Mouse (Mus musculus) c-Kit-positive CD71-positive TER-119-positive erythroid progenitor cells, embryonic 14.5 days (primary cell): ENCODE data around the gene Btn2a2.
A peak's percentile ranks its signal among the peaks of the same experiment; 100 is the strongest.

Experiments
- DNase-seq: peaks from one replicate; pipeline ENCODE4 v3.0.0-alpha.2; 2013; ENCODE audit warnings: low spot score

Btn2a2 gene

DNA sequence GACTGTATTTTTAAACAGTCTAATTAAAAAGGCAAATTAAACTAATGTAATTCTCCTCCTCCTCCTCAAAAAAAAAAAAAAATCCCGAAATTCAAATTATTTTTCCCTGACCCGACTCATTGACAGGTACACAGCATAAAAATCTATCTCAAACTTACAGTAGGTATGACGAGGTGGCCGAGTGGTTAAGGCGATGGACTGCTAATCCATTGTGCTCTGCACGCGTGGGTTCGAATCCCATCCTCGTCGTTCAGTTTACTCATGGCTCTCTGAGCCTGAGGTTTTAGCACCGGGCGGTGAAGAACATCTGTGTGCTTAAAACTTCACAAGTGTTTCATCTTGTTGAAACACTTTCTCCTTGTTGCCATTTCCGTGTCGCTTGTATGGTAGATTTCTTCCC is 33.0 kb upstream of the Btn2a2 start:
- peak; percentile 84 for DNase-seq

DNA sequence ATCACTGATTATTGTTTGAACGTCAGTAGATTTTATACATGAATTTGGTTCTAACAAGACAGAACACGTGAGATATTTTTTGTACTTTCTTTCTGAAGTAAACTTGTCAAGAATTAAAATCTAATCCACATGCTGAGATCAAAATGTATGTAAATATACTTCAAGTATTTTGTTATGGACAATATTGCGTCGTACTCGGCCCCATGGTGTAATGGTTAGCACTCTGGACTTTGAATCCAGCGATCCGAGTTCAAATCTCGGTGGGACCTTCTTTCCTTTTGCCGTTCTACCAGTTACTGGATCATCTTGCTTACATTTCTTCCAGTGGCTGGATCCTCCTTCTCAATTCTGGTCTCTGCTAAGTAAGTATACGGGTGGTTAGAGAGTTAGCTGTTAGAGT is 30.8 kb upstream of the Btn2a2 start:
- DNase-seq, result peak; percentile 84

DNA sequence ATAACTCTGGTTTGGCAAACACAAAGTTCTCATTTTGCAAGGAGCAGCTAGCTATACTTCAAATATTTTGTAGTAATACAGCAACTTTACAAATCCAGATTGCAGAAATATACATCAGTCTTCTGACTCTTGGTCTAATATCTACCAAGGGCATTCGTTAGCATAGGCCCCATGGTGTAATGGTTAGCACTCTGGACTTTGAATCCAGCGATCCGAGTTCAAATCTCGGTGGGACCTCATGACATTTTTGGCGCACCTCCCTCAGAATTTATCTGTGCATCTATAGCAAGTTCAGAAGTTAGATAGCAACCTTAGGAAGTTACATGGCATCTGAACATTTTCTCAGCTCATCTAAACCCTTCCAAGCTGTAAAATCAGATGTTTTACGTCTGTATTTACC is 30.2 kb upstream of the Btn2a2 start:
- DNase-seq, result peak; percentile 90

DNA sequence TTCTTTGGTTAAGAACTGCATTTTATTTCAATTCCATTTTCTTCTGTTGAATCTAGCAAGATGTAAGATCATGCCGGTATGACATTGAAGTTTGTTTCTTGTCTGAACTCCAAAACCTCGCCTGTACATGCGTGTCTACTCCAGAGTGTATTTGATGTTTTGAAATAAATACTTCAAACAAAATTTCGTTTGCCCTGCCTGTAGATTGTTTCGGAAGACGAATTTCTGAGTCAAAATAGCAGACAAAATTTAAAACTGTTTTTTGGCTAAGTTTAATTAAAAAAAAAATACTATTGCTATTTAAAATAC is 29.6 kb upstream of the Btn2a2 start:
- DNase-seq, result no peak

DNA sequence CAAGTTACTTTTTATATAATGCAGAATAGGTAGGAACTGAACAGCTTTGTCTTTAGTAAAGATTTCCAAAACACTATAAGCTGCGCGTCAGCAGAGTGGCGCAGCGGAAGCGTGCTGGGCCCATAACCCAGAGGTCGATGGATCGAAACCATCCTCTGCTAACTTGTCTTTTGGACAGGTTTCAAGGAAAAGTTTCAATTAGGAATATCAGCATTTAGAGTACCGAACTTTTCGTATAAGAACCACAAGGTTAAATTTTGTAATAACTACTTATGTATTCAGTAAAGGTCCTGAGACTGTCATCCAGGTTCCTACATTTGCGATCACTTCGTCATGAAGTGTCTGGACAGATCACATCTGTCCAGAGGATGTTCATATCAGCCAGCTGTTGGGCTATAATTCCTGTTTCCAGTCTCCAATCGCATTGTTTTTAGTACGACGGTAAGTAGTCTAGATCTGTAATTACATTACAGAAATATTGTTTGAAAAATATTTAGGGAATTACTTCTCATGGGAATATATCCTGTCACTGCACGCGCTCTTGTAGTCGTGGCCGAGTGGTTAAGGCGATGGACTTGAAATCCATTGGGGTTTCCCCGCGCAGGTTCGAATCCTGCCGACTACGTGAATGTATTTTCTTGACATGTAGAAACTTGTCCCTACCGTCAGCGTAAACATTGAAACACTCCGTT is 29.1 kb upstream of the Btn2a2 start:
- peak; percentile 90 for DNase-seq

DNA sequence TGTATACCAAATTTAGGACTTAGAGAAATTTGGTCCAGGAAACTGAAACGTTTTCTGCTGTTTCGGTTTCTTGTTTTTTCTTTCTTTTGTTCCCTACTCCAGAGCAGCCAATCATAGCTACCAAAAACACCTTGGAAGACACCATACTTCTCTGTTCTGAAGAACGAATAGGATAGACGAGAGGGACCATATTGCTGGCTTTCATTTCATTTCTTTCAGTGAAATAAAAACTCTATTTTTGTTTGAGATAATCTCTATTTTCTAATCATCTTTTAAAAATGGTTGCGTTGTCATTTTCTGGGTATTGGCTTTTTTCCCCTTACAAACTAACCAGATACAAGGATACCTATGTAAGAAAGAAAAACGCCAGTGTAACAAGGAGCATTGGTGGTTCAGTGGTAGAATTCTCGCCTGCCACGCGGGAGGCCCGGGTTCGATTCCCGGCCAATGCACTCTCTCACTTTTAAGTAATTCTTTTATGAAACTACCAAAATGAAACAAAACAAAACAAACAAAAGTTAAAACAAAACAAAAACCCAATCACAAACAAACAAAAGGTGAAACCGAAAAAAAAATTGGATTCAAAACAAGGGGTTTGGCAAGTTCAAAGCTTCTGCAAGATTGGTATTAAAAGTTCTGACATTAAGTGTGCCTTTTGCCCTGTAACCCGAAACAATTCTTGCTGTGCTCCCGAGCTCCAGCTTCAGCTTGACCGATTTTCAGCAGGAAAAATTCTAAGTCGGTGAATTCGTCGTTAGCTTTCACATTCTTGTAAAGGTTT is 28.4 kb upstream of the Btn2a2 start:
- DNase-seq, result peak; percentile 86

DNA sequence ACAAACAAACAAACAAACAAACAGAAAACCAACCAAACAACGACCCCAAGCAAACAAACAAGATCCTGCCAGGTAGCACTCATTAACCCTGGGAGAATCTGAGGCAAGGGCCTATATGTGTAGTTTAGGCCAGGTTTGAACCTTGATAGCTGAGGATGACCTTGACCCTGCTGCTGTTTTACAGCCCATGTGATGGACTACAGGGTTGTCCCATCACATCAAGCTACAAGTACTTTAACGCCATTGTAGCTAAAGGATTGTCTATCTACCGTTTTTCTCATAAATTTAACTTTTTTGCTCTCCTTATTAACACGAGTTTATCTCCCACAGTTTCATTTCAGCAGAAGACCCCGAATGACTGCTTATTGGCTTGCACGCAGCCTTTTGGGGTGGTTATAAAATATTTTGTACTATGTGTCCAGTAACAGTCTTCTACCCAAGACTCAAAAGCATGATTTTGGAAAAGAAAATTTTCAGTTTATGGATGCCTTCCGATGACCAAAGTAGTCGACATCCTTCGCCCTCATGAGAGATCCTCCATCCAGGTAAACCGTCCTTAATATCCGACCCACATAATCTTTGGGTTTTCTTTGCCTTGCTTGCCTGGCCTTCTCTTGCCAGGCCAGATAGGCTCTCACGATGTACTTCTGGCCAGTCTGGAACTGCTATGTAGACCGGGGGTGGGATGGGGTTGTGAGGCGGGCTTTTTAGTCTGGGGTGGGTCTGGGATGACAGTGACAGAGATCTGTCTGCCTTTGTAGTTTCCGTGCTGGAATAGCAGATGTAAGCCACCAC is 27.4 kb upstream of the Btn2a2 start:
- no peak for DNase-seq

DNA sequence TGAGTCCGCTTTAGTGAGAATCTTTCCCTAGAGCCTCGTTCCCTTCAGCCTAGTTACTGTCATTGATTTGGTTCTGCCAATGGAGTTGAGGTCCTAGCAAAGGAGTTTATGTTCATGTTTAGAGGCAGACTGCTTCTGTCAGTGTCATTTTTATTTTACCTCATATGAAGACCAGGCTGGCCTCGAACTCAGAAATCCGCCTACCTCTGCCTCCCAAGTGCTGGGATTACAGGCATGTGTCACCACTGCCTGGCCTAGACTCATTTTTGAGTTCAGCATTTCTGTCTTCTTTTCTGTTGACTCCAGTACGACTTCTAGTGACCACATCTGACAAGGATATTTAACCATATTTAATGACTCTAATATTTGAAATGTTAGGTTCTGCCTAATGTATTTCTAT is 26.6 kb upstream of the Btn2a2 start:
- no peak for DNase-seq

DNA sequence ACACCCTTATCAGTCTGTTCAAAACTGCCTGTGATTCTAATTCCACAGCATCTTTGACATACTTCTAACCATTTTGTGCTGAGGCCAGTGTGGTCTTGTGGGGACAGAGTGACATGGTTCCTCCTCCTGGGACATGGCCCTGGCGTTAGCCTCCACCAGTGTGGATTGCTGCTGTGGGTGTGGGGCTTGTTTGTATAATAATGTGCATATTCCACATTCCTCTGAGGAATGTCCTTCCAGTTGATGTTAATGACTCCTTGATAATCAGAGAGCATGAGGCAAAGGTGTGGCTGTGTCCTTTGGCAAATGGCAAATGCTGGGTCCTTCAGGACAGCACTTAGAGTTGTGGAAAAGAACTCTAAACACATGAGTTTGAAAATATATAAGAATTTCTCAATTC is 24.9 kb upstream of the Btn2a2 start:
- no peak for DNase-seq

DNA sequence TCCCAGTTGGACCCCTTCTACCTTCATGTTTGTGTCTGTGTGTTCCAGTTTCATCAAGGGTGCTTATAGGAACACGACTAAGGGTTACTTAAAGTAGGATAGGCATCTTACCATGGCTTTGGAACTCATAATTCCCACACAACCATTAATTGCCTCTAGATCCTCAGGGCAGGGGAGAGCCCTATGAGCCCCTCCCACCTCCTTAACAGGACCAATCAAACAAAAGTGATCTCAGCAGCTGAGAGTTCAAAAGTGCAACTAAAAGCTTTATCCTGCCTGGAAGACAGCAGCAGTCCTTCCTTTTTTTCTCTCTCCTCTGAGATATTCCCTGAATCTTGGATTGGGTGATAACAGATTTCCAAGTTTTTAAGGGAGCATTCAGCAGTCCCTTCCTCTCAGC is 21.5 kb upstream of the Btn2a2 start:
- no peak for DNase-seq

DNA sequence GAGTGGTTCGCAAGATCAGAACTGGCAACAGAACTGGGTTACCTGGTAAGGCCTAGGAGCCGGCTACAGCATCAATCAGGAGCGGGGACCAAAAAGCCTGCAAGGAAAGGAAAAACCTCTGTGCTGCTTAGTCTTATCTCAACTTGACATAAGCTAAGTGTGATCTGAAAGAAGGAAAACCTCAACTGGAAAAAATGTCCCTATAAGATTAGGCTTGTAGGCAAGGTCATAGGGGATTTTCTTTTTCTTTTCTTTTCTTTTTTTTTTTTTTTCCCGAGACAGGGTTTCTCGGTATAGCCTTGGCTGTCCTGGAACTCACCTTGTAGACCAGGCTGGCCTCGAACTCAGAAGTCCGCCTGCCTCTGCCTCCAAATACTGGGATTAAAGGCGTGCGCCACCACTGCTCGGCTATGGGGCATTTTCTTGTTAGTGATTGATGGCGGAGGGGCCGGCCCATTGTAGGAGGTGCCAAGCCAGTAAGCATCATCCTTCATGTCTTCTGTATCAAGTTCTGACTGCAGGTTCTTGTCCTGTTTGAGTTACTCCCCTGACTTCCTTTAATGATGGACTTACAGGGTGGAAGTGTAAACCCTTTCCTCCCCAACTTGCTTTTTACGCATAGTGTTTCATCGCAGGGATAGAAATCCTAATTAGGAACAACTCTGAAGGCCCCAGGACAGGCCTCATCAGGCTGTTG is 18.3 kb upstream of the Btn2a2 start:
- DNase-seq, result no peak

DNA sequence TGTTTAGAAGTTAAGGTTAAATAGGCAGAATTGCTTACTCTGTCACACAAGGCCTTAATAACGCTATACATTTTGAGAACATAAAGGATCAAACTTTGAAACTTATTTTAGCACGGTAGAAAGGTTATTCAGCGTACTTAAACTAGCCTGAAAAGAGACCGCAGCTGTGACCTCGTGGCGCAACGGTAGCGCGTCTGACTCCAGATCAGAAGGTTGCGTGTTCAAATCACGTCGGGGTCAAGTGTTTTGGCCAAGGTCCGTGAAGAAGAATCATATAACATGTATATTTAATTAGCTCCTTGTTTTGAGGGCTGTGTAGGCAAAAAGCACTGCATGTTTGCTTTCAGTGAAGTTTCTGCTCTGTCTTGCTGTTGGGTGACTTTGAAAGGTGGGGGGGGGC is 17.7 kb upstream of the Btn2a2 start:
- DNase-seq, result peak; percentile 82

DNA sequence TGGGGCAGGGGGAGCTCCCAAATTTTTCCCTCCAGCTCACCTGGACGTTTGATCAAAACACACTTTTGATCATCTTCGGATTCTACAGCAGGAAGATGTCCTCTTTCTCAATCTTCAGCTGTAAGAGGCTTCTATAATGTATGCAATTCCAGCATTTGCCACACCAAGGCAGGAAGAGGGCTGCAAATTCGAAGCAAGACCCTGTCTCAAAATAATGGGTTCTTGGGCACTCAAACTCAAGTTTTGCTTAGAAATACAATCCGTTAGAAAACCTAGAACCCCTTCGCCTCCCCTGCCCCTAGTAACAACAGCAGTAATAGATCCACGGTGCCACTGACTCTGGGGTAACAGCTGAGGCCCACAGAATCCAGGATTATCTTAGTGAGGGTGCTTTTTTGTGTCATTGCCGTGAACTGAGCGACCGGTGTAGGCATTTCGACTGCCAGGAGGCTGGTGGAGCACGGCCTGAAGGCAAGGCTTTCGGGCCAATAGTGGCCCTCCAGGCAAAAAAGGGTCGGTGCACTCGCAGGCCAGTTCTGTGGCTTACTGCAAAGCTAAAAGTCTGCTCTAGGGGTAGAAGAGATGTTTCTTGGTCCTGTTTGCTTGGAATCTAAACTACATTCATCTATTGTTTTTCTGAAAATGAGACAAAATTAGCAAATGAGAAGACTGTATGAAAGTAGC is 17.1 kb upstream of the Btn2a2 start:
- no peak for DNase-seq

DNA sequence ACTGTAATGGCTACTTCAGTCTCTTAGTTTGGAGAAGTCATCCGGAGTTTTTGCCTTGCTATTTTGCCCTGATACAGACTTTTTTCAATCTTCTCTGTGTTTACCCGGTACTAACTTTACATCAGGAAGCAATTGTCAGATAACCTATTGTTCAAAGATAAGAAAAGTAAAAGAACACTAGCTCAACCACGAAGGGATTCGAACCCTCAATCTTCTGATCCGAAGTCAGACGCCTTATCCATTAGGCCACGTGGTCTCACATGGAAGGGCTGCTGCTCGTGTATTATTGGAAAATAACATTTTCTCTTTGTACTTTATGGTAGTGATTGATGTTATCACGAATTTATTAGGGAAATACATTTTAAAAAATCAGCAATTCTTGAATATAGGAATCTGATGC is 15.1 kb upstream of the Btn2a2 start:
- peak; percentile 80 for DNase-seq

DNA sequence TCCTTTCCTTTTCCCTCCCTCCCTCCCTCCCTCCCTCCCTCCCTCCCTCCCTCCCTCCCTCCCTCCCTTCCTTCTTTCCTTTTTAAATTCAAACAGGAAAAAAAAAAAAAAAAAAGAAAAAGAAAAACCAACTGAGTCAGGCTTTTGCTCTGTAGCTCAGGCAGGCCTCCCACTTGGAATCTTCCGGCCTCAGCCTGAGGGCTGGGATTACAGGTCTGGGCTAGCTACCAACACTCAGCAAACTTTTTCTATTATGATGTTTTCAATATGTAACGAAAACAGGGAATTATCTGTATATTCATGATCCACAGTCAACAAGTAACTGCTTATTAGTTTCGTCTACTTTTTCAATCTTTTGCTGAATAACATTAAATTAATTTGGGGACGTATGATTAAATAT is 14.3 kb upstream of the Btn2a2 start:
- no peak for DNase-seq

DNA sequence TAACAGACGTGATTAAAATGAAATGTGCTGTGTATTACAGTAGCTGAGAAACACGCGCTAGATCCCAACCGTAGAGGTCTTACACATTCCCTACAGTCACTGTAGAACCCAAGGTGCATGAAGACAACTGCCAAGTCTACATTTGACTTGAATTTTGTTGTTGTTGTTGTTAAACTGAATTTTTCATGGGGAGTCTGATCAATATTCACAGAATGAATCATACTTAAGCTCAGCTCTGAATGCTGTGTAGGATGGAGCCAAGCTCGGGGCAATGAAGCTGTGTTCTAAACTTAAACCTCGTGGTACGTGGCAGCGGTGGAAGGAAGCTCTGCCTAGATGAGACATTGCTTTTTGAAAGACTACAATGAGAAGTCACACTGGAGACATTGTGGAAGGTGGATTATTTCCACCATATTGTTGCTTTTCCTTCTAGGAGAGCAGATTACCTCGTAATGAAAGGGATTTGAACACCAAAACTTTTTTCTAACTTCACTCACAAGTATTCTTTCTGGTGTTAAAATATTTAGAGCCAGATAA is 13.4 kb upstream of the Btn2a2 start:
- no peak for DNase-seq

DNA sequence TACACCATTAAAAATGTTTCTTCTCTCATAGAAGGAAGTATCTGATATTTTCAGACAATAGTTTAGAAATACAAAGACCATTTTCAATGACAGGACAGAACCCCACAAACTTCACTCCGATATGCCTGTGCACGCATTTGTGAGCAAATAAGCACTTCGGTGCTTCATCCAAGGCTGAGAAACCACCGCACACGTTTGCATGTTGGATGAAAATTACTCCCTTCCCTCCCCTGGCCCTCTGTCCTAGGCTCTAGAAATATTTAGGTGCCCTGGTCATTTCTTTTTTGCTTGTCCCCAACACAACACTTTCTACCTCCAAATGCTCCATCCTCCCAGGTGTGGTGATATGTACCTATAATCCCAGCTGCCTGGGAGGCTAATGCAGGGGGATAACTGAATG is 12.9 kb upstream of the Btn2a2 start:
- DNase-seq, result no peak

DNA sequence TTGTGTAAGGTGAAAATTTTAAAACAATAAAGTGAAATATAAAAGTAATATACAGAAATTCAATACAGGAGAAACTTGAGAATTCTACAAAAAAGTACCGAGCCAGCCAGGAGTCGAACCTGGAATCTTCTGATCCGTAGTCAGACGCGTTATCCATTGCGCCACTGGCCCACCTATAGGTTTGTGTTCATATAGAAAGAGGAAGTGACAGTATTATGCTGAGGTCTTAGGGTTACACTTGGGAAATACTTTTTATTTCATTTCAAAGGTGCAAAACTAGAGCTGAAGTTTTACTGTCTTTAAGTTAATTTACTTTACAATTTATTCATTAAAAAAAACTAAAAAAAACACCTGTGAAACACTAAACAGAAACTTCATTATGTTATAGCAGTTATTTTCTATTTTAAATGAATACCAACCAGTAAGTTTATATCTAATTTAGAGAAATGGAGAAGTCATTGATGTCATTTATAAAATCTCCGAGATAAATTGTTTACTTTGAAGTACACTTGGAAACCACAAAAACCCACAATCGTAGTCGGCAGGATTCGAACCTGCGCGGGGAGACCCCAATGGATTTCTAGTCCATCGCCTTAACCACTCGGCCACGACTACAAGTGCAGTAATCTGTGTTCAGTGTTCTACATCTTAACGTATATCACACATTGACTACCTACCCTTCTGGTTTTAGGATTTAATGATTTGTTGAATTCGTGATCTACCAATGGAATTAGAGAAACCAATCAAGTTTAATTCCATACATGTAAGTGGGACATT is 12.0 kb upstream of the Btn2a2 start:
- peak; percentile 88 for DNase-seq

DNA sequence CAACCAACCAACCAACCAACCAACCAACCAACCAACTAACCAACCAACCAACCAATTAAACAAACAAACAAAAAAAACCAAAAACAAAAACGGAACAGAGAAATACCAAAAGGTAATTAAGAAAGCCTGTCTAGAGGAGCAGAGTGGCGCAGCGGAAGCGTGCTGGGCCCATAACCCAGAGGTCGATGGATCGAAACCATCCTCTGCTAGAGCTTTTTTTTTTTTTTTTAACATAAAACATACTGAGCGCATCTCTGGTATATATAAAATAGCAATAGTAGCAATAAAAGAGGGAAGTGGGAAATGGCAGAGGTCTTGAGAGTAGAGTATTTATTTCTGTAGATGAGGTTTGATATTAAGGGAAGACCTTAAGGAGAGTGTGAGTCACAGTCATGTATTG is 11.3 kb upstream of the Btn2a2 start:
- DNase-seq, result no peak

DNA sequence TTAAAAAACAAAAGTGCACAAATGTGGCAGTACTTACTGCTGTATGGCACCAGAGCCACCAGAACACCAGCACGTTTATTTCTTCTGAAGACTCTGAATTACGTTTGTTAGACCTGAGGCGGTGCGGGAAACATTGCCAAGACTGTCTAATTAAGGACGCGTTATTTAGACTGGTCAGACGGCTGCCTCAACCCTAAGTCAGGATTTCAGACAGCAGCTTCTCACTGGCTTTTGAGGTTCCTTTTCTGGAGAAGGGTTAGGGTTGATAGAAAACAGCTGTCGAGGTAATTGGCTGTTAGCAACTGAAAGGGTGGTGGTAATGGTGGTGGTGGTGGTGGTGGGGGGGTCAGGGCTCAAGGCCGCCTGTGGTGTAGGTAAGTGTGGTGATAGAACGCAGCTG is 10.0 kb upstream of the Btn2a2 start:
- DNase-seq, result no peak
